Mouse (Mus musculus) heart, postnatal 4 days (tissue): ENCODE results near the gene Fgfr2. TPM values are rescaled to one million over a fixed set of nuclear protein-coding genes. Genes with fewer than 3 reads are reported as not detected.
"Not testable (repeated sequence)": the region's sequence is repeated elsewhere in the genome, so short reads cannot be mapped to it uniquely, and the experiment has no call there.

ENCODE experiments used
- DNase-seq: peaks from one replicate; pipeline ENCODE4 v3.0.0; 2021
- total RNA-seq, 2 experiments: library from RNA; stranded (reverse); gene quantifications; 2 replicates each; pipeline ENCODE4 v1.2.3; 2021

The Fgfr2 gene
- total RNA-seq, 2 experiments from 2014 or later, result 10.2 to 10.6 TPM

DNA sequence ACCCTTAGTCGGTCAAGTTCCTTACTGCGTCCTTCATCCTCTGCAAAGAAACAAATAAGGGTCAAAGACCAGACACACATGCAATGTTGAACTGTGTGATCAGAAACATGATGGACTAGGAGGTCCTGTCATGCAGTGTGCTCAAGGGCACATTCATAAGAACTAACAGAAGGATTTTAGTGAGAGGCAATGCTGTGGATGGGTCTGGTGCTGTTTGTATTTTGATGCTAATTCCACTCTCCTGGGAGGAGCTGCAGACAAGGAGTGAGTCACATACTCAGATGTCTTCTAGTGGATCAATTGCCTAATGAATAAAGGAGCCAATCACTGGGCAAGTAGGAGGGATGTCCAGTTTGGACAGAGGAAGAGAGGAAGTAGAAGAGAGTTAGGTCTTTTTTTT is 2728.5 kb downstream of the Fgfr2 start:
- DNase-seq, result no peak

DNA sequence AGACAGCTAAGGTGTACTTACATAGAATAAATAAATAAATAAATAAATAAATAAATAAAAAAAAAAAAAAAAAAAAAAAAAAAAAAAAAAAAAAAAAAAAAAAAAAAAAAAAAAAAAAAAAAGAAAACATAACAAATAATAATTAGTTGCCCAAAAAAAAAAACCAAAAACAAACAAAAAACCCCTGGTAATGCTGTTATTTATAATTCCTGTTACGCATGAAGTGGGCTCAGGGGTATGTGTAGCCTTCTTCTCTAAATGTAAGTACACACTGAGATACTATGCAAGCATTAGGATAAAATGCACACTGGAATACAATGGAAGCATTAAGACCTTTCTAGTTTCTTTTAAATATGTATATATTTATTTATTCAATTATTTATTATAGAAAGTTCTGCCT is 2733.1 kb downstream of the Fgfr2 start:
- DNase-seq, result not testable (repeated sequence)

DNA sequence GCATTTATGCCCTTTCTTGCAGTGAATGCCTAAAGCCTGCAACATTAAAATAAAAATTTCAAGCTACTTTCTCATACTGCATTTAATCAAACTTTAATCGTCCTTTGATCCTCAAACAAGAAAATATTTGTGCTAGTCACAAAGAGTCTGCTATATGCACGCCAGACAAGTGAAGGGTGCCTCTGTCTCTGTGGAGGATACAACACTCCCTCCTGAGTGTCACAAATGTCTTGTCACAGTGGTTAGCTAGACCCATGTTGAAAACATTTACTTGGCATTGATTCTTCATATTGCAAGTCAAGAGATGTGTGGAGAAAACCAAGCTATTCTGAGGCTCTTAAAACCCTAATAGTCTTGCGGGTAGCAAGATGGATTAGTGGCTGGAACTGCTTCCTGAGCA is 2736.8 kb downstream of the Fgfr2 start:
- DNase-seq, result no peak

DNA sequence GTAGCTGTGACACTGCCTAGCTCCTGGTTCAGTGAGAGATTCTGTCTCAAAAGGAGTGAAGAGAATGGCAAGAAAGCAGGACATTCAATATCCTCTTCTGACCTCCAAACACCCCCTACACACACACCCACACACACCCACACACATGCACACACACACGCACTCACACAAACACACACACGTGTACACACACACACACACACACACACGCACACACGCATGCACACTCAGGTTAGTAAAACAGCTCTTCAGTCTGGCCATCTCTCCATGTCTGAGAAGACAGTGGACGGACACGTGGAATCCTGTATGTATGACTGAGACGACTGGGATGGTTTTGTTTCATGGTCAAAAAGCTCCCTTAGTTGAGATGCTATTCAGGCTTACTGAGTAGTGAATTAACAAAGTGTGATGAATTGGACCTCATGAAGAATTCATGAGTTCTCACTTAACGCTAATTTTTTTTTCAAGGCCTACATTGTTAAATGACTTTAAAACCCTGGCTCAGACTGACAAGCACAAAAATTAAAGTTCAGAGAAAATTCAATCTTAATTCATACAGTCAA is 2737.3 kb downstream of the Fgfr2 start:
- no peak for DNase-seq

DNA sequence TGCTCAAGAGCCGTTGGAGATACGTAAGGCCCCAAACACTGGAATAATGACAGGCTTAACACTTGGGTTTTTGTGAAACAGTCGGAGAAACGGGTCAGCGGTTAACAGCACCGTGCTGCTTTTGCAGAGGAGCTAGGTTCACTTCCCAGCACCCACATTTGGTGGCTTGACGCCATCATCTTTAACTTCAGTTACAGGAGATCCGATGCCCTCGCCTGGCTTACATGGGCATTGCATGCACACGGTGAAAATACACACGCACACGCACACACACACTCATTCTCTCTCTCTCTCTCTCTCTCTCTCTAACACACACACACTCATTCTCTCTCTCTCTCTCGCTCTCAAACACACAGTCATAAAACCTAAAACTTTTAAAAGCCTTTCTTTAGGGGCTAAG is 2741.0 kb downstream of the Fgfr2 start:
- DNase-seq, result no peak

DNA sequence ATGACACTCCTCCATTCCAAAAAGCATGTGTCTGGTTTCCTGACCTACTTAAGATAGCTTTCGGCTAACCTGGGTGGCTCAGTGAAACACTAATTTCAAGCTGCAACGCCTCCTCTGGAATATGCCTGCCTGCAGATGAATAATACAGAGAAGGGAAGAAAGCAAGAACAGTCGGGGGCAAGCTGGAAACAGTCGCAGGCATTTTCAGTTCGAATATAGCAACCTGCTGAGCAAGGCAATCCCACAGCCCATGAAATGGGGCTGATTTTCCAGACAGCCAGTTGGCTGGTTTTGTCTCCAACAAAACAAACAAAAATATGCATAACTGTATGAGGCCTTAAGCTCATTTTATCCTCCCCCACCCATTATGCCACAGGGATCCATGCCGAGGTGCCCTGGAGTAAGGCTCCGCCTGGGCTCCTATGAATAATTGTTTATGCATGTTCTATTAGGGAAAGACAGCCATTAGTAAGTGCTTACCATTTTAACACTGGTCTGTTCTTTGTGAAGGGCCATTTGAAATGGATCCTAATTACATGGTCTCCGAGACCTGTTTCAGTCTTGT is 2741.7 kb downstream of the Fgfr2 start:
- no peak for DNase-seq

DNA sequence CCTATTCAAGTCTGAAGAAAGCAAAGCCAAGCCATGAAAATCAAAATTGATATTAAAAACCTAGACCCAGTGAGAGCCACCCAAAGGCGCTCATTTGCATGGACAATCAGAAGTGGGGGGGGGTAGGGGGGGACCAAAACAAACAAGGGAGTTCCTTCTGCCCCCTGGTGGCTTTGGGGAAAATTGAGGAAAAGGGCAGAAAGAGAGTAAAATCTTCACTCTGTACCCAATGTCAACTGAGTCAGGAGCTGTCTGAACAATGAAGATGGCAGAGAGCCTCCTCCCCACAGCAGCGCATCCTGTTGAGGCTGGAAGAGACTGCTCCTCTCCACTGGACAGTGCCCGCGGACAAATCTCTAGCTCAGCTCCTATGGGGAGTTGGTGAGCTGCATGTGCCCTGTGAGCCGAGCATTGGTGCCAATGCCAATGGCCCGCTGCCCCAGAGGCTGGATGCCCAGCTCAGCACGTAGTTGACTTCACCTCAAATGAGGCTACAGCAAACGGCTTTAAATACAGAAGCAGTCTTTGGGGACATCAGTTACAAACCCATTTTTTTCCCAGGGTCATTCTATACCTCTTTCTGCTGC is 2742.3 kb downstream of the Fgfr2 start:
- DNase-seq, result peak; percentile 26

DNA sequence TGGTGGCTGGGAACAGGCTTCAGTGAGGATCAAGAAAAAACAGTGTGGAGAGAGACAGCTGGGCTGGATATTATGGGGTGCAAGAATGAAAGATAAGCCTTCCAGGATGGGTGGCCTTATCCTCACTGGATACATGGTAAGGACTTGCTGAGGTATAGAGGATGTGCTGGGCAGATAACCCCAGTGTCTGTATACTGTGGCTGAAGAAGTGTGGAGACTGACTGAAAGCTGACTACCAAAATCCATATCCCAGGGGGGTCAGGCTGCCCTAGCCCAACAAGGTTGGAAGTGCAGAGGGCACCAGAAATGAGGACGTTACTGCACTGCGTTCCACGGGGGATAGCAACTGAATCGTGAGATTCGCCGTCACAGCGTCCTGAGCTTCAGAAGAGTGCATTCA is 2742.8 kb downstream of the Fgfr2 start:
- DNase-seq, result no peak

DNA sequence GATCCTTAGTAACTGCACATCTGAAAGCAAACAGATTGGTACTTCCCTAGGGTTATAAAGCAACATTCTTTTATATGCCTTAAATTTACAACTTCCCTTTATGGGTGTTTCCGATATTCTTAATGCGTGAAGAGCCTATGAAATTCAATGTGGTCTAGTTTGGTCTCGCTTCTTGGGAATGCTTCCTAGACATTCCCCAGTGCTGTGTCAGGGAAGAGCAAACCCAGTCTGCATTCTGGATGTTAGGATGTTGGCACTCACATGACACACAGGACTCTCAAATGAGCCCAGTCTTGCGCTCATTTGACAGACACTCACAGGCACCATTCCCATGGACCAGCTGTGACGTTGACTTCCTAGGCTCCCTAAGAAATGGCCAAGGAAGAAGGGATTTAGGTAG is 2743.3 kb downstream of the Fgfr2 start:
- no peak for DNase-seq

DNA sequence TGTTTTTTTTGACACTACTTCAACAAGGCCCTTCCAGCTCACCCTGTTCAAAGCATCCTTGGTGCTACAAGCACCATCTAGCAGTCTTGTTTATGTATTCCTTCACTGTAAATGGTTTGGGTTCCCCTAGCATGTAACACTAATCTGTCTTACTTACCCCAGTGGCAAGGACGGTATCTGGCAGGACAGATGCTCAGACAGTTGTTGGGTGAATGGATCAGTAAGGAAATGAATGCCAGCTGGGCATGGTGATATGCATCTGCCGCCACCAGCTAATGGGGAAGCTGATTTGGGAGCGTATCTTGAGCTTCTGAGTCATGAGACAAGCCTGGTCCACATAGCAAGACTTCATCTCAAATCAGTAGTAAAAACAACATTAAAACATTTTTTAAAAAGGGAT is 2744.8 kb downstream of the Fgfr2 start:
- DNase-seq, result no peak

DNA sequence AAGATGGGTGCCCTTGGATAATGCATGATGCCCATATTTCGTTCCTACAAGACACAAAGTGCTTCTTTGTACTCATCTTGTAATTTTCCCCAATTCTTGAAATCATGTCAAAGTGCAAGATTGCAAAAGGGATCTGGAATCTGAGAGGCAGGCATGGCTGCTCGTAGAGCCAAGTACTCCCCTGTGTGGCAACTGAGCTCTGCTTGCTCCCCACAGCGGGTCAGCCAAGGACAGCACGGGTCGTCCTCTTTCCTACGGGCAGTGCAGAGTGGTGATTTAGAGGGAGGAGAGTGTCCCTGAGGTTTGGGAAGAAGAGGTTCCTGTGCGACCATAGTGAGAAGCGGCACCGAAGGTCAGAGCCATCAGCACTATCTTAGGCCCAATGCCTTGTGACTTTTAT is 2748.8 kb downstream of the Fgfr2 start:
- DNase-seq, result no peak

DNA sequence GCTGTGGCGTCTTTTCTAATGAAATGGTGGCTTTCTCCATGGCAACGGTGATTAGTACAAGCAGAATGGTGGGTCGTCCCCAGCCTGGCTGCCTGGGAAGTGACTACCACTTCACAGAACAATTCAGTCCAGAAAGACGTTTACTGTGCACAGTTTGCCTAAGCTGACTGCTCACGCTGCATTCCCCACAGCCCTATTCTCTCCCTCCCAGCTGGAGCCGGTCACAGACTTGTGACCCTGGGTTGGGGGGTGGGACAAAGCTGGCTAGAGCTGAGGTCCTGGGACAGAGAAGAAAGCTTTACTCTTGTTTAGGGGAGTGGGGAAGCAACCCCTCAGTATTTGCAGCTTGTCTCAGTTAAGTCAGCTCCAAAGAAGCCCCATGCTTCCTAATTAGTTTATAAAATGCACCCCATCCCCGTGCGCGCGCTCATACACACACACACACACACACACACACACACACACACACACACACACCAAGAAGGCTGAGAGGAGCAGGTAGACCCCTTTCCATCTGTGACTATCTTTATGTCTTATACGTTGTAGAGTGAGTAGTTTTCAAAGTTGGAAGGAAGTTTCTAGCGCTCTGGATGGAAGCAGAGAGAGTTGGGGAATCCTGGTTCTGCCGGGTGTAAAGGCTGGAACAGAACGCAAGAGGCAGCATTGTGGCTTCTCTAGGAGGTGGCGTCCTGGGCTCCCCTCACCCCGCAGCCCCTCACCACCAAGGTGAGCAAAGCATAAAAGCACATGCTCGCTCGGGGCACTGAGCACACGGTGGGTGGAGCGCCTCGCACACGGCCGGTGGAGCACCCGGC is 2754.1 kb downstream of the Fgfr2 start:
- DNase-seq, result no peak

DNA sequence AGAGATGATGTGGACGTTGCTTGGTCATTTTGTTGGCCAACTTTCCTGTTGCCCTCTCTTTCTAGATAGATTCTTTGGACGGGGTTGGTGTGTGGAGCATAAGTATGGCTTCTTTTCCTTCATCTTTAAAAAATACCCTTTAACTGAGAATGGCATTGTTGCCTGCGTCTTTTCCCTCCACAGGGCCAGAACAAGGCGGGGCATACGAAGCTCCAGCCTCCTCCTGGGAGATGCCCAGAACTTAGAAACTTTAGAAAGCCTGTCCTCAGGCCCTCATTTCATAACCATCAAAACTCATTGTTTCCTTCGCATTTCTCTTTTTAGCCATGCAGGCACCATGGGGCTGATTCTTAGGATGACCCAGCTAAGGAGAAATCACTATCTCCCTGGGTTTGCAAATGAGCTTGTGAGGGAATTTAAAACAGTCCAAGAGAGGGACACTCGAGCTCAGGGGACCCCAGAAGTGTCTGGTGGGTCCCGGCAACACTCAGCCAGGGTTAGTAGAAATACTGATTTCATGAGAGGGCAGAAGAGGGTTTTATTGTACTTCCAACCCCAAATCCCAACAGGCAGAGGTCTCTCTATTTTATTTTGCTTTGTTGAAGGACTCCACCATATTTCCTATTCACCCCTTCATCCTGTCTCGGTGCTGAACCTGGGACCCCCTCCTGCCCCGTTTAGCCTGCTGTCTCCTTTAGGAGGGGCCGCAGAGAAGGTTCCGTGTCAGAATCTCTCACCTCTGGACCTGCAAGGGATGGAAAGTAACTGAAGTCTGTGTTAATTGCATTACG is 2754.9 kb downstream of the Fgfr2 start:
- no peak for DNase-seq

DNA sequence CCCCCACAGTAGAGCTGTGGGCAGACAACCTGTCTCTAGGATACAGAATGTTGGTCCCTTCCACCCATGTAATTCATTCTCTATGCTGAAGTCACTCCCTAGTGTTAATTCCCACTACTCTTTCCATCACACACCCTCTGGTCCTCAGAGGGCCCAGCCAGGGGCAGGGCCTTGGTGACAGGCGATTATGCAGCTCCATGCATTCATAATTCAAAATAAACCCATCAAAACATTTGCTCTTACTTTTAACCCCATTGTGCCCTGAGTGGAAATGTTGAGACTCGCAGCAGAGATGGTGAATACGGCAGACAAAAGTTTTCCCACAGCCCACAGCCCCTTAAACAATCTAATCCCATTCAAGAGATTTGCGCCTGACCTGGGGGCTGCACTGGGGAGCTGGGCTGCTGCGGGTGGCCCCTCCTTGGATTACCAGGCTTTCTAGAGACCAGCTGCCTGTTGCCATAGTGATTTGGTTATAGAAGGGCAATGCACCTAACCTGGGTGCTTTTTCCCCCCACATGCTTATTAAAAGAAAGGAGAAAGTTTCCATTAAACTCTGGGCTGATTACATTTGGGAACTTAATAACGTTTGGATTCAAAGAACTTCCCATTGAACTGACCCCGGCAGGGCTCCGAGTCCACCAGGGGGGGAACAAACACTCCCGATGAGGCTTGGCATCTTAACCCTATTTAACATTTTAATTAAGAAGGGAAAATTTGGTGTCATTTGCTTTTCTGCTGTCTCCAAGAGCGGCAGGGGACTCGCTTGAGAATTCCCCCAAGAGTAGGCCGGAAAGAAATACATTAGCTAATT is 2755.7 kb downstream of the Fgfr2 start:
- DNase-seq, result no peak

DNA sequence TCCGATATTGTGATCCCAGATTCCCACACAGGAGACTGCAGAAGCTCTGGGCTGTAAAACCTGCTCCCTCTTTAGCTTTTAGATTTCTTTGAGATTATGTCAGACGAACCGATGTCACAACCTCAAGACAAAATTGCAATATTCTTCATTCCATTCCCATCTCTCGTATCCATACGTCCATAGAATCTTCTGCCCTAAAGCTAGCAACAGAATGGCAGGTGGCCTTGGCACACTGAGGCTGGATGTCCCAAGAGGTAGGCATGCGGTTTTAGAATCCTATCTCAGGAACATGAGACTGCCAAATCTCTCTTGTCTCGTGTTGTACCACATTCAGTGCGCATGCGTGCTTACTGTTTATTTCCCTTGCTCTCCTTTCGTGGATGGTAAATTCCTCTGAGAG is 2757.4 kb downstream of the Fgfr2 start:
- no peak for DNase-seq

DNA sequence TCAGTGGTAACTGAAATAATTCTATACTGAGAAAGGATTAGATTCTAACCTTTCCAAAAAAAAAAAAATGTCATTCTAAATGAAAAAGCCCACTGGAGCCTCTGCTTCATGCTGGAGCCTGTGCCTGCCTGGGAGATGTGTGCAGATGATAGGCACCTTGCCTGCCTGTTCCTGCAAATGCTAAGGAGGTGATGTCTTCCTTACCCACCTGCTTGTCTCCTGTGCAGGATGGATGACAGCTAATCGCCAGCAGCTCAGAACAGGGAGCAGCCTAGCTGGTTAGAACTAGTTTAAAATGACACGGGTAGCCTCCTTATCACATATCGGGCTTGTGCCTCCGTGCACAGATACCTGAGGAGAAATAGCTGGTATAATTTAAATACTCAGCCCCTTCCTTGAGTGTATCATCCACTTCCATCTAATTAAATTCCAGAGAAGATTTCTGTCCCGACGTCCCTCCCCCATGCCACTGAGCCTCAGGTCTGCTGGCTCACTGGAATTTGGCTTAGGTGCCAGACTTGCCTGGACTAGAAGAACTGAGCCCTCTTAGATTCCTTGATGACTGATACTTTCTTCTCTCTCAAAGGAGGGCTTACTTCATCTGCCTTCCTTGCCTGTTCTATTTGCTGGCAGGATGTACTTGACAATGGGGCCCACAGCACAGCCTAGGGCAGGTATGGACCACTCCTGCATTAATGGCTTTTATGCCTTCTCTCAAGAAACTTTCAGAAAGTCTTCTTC is 2782.6 kb downstream of the Fgfr2 start:
- no peak for DNase-seq

DNA sequence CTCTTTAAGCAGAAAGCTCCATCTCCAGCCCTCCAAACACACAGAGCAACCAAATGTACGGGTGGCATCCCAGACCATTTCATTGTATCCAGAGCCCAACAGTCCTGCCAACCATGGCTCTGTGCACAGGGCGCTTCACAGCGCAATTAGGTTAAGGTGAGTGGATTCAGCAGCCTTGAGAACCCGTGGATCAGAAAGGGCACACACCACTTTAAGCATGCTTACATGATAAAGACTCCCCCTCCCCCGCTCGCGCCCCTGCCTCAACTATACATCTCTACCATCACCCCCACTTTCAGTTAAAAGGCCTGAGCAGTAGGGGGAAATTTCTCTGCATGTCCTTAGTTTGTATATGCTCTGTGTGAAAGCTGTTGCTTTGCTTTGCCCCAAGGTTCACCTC is 2785.5 kb downstream of the Fgfr2 start:
- no peak for DNase-seq

DNA sequence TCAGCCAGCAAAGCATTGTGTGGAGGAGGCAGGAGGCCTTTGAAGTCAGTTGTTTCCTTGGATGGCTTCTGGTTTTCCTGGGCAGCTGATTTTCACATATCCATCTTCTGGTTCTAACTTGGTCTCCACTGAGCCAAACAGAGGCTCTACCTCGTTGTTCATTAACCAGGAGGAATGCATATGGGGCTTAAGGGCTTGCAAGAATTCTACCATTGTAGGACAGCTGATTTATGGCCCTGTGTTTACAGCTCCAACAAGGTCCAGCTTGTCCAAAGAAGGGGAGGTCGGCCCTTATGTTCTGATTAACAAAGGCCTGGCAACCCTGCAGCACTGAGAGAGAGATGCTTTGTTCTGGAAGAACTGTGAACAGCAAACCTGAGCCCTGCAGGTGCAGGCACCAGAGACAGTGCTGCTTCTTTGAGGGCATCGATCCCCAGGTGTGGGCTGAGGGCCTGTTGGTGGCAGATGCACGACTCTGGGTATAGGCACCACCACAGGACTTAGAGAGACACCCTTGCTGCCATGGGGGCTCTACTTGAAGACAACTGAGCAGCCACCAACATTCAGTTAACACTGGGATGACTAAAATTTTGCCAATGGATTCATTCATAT is 2787.6 kb downstream of the Fgfr2 start:
- no peak for DNase-seq

DNA sequence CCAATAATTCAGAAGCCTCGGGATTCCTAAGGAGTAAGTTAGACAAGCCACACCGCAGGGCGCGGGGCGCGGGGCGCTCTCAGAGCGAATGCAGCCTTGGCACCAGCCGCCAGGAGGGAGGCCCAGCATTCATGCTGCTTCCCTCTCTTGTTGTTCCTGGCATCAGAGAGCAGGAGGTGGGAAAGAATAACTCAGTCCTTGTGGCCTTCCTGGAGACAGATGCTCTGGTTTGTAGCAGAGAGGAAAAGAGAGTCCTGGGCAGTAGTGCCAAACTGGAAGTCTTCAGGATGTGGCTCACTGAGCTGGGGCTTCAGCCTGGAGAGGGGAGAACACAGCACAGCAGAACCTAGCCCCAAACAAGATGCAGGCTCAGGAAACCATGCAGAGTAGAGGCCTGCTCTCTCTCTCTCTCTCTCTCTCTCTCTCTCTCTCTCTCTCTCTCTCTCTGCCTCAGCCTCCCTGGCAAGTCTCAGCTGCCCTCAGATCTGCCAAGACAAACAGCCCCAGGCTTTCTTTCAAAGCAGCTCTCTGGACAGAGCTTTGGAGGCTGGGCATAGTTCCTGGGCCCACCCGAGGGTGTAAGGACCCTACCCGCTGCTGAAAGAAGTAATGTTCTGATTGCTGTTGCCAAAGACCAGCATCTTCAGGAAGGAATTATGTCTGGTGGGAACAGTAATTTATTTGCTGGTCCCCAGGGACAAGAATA is 2790.5 kb downstream of the Fgfr2 start:
- DNase-seq, result peak; percentile 45
